17 mouse cellular contexts compared by ENCODE assay signal in genomic region chr11:90376436-90376835, GRCm38 (mm10). TPM values are rescaled to one million over a fixed set of nuclear protein-coding genes. Genes with fewer than 3 reads are reported as not detected.
"Had no signal": no experiment of that assay in that cellular context is flagged by ENCODE, and none has a peak within 500 bp of the region (broad histone marks: within the 10 kb centered on the region; RNA-seq: fewer than 3 reads in every experiment).

No protein-coding gene starts in this region.

- DNase-seq: retina, postnatal 1 day; right cerebral cortex, adult 18-20 months; right cerebral cortex, postnatal 14 days; right cerebral cortex, postnatal 25 days; spleen, adult 18-20 months; thymus, adult 18-20 months; thymus, adult 2 months; thymus, postnatal 14 days; thymus, postnatal 25 days; thymus, postnatal 36 days; thymus, postnatal 4 days had no signal

- H3K4me3 ChIP-seq: neural tube, embryonic 12.5 days; neural tube, embryonic 13.5 days; neural tube, embryonic 15.5 days; stomach, embryonic 15.5 days had no signal

- H3K27ac ChIP-seq: neural tube, embryonic 12.5 days; neural tube, embryonic 13.5 days; neural tube, embryonic 15.5 days; stomach, embryonic 15.5 days; stomach, postnatal 0 days had no signal

RNA-seq across cellular contexts. Expression of gene Hlf, which starts 14.3 kb away (rescaled TPM):
- total RNA-seq: neutrophil, adult 5-6 weeks had no signal
